Mouse (Mus musculus) R1 (cell line): ENCODE measurements around the gene Nsf.

Experiments used
- DNase-seq: peaks from one replicate; pipeline ENCODE4 v3.0.0-alpha.2; 2018; ENCODE audit warnings: low read depth, low spot score

Gene Nsf

DNA sequence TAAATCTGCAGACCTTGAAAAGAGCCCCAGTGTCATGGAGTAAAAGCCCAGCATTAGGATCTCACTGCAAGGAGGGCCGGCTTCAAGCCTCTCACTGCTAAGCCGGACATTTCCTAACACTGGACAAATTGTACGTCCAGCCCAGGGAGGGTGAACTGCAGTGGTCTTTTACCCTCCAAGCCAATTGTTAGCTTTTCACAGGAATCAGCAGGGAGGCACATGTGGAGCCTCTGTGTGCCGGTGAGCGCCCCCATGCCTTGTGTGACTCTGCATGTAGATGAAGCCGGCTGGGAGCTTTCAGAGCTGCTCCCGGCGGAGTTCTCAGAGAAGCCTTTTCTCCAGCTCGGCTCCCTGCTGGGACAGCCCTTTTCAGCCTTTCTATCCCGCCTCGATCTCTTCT, 113.0 kb downstream of the Nsf start:
- DNase-seq: peak; percentile 94

DNA sequence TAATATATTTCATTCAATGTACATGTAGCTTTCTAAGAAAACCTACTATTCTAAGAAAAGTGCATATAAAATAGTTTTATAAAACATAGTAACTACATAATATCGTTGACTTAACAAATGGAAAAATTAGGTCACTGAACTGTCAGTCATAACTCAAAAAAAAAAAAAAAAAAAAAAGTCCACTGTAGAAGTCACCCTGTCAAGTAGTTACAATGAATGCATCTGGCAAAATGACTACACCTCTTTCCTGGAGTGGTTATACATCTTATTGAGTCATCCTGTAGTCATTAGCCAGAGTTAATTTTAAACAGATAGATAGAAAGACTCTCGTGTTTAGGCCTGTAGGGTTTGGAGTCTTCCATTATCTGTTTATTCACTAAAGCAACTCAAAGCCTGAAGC, 114.9 kb downstream of the Nsf start:
- no peak for DNase-seq

DNA sequence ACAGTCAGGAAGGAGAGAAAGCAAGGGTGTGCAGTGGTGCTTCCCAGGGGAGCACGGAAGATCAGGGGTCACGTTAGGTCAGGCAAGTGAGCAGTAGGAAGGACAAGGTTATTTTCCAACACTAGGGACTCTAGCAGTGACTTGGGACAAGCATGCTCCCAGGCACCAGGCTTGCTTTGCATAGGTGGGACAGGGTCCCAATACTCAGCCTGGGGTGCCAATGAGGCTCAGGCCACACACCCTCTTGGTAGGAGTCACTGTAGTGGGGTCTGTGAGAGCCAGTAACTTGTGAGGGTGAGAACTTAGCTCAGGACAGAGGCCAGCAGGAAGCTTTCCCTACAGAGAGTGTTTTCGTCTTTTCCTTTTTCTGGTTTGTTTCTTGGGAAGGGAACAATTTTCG, 121.5 kb downstream of the Nsf start:
- DNase-seq: no peak

DNA sequence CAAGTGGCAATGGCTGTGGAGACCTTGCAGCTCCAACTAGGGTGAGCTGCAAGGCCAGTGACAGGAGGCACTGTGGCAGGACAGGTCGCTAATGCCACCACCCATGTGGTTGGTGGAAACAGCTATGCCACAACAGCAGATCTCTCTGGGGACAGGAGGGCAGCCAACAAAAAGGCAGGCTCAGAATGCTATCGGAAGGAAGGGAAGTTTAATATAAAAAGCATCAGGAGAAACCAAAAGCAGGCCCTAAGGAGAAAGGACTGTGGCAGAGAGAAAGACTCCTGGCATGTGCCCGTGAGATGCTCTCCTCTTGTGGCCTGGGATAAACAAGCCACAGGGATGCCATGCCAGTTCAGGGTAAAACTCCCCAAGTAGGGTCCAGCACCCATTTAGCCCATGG, 122.1 kb downstream of the Nsf start:
- DNase-seq: no peak

DNA sequence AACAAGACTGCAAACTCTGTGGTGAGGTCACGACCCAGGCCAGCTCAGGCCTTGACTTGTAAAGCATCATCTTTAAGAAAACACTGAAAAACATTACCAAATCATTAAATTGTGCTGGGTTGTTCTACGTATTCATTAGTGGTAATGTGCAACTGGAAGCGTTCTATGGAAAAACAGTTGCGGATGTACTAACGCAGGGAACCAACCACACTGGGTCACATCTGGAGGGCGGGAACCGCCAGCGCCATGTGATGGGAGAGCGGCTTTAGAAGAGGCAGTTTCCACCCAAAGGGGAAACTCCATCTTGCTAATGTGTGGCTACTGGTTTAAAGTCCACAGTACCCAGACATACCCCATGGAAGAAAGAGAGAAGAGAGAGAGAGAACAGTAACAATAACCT, 123.4 kb downstream of the Nsf start:
- DNase-seq: no peak

DNA sequence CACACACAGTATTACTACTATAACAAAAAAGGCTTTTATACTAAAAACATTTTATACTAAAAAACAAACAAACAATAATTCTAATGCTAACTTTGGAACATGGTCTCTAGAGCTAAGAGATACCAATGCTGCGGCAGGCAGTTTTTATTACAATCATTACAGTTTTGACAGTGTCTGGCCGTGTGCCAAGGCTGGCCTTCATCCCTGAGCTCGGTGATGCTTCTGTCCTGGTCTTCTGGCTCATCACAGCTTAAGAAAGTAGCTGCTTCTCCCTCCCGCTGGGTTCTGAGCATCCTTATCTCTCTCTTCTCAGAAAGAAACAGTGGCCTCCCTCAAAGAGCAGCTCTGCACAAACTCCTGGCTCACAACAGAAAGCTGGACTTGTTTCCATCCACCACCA, 123.9 kb downstream of the Nsf start:
- DNase-seq: no peak

DNA sequence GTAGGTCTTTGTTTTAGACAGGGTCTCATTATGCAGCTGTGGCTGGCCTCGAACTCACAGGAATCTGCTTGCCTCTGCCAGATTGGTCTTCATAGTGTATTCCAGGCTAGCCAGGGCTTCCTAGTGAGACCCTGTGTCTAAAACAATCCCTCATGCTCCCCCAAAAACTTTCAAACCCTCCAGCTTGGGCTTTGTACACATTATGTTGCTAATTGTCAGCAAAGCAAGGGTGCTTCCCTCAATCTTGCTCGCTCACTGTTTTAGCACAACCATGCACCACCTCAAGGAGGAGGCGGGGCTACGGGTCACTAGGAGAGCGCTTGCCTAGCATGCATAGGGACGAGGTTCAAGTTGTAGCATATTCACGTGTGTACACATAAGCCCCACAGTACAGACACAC, 125.0 kb downstream of the Nsf start:
- DNase-seq: peak; percentile 43

DNA sequence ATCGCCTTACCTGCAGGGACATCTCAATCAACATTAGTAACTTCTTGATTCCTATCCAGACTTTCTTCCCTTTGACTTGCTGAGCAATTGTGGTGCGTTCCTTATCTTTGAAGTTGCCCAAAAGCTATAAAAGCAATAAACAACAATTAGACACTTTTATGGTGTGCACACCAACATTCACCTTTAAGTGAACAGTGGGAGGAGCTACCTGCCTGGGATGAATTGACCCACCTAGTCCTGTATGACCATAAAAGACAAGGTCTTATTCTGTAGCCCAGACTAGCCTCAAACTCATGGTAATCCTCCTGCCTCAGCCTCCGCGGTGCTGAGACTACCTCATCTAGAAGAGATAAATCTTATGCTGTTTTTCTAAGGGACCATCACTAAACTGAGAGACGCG, 126.7 kb downstream of the Nsf start:
- no peak for DNase-seq

DNA sequence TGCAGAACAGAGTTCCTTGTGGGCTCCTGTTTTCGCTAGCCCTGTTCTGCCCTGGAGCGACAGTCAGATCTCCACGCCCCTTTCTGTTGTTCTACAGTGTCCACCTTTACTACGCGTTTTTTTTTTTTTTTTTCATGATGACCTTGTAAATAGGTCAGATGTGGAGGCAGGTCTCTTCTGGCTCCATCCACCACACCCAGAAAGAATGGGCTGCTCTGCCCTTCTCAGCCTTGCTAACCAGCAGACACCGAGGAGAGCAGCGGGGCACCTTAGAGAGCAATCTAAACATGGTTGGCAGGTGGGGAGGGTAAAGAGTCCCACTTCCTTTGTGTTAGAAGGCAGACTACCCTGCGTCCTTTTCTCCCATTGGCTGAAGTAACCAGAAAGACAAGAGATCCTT, 137.1 kb downstream of the Nsf start:
- peak; percentile 56 for DNase-seq

DNA sequence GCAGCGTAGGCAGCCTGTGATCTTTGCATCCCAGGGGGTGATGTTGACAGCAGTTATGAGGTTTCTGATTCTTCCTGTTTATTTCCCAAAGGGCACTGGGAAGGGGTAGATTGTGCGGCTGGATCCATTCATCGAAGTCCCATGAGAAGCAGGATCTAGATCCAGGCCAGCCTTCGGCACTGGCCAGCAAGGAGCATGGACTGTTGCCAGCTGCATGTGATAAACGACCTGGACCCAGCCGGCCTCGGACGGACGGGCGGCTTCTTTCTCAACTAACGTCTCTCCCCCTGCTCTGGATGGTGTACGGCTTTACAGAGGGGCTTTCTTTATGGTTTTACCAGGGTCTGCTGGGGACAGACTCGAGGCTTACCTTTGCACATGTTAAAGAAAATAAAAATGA, 137.9 kb downstream of the Nsf start:
- DNase-seq: no peak

DNA sequence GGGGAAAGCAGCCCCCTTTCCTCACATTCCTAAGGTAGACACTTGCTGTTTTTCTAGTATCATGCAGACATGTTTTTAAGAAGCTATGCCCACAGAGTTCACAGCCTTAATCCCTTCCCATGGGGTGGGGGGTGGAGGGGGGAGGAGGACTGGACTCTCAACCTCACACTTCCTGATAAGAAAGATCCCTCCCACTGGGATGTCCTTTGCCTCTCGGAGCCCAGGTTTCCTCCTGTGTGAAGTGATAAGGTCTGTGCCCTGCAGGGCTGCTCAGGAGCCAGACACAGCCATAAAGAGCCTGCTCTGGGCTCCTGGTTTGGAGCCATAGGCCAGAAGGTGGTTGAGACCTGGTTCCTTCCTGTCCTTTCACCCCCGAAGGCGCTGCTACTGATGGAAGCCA, 139.0 kb downstream of the Nsf start:
- no peak for DNase-seq

DNA sequence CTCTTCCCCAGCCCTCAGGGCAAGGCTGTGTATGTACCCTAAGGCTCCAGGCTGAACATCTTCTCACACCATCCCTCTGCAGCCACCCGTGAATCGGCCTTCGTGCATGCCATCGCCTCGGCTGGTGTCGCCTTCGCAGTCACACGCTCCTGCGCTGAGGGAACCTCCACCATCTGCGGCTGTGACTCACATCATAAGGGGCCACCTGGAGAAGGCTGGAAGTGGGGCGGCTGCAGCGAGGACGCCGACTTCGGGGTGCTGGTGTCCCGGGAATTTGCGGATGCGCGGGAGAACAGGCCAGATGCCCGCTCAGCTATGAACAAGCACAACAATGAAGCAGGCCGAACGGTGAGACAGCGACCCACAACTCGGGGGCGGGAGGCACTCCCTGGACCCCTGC, 142.6 kb downstream of the Nsf start:
- DNase-seq: no peak

DNA sequence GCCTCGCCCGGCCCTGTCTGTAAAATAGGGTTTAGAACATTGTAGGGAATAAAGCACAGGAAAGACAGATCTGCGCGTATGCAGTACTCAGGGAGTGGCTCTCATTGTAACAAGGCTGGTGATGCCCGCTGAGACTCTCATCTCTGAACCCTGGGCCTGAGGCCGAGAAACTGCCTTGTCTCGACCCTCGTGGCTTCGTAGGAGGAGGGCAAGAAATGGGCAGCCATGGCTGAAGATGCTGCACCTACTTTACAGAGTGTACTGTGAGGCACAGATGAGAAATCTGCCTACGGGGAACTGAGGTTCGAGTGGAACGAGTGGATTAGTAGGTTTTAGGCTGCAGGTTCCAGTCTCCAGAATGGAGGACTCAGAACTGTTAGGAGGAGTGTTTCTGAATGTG, 143.2 kb downstream of the Nsf start:
- DNase-seq: no peak

DNA sequence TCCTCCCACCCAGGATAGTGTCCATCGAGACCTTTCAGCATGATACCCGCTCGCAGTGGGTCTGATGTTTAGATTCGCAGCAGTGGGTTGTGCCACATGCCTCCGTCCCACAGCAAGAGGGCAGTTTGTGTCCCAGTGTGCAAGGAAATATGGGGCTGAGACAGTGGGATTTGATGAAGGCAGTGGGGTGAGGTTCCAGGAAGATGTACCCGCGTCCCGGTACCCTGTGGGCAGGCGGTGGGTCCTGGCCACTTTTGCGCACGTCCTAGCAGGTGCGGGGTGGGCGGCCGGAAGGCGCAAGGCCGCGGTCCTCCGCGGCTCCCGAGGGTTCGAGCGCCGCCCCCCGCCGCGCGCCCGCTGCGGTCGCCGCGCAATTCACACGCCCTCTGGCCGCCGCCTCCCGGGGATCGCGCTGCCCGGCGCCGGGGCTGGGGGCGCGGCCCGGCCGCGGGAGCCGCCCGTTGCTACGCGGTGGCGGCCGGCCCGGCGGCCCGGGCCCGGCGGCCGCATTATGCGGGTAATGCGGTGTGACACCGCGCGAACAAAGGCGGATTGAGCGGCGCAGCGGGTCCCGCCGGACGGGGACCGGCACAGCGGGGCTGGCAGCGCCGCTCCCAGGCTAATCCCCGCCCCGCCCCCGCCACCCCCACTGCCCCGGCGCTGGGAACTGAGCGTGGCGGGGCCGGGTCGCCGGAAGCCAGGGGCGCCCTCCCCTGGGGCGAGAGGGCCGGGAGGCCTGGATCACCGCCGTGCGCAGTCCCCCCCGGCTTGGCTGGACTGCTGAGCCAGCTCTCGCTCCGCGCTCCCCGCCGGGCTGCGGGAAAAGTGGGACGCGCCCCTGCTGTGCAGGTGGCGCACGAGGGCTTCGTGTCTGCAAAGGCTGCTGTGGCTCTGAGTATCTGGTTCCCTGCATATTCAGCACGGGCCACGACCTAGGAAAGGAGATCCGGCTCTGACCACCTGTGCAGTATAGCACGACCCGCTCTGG, 144.0 kb downstream of the Nsf start:
- DNase-seq: no peak

DNA sequence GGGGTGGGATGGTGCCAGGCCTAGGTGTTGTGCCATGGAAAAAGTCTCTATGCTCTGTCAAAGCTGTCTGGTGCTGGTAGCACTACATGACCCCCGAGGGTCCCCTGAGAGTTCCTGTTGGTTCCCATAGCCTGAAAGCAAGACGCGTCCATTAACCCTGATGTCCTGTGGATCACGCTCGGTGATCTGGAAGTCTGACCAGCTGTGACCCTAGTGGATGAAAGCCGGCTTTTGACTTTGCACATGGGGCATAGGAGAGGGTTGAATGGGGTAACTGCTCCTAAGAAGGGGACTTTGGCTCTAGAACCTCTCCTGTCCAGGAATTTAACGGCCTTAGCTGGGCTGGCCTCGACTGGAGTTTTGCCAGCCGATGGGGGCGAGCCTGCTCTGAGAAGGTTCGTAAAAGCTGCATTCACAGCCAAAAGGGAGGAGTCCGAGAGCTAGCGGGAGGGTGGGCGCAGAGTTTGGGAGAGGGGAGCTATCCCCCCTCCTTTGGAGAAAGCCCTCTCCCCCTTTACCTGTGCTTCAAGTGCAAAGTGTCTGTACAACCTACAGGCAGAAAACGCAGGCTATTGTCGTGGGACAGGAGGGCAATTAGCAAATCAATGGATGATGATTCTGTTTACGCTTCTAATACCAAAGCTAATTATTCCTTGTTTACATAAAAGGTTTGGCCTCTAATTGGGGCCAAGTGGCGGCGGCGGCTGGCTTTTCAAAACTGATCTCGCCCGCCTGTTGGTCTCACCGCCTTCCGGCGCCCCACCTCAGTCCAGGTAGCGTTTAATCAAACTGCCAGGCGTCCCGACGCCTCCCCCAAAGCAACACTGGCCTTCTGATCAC, 144.9 kb downstream of the Nsf start:
- peak; percentile 32 for DNase-seq

DNA sequence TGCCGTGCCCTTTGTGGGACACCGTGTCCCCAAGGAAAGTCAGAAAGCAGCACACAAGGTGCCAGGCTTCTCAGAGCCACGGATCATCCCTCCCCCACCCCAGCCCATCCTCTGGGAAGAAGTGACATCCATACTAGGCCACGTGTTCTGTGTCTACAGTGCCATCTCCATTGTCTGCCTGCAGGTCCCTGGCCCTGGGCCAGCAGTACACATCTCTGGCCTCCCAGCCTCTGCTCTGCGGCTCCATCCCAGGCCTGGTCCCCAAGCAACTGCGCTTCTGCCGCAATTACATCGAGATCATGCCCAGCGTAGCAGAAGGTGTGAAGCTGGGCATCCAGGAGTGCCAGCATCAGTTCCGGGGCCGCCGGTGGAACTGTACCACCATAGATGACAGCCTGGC, 145.9 kb downstream of the Nsf start:
- DNase-seq: no peak

DNA sequence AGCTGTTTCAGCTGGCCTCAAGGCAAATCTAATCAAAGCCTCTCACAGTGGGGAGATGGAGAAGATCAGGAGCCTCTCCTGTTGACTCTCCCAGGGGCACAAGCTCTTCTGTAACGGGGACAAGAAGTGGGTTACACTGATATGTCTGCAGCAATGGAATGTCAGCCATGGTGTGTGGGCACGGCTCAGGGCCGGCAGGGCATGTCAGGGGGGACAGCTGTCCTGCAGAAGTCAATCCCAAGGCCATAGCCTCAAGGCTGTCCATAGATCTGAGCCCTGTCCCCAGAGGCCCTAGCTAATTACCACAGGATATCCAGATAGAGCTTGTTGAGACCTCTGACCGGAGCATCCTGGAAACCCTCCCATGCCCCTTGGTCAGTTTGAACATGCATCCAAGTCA, 149.1 kb downstream of the Nsf start:
- DNase-seq: no peak

DNA sequence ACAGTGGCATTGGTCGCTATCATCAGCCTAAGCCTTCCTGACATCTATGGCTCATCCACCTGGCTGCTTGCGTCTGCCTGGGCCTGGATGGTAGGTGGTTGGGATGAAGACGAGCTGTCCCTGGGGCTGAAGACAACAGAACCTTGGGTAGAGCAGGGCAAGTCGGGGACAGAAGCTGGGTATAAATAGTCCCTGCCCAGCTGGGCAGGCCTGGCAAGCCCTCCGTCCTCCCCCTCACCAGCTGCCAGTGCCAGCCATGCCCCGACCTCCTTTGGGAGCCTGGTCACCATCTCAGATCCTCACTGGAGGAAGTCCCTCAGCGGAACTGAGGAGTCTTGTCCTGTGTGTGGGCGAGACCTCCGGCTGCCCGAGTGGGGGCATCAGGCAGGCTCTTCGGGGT, 149.7 kb downstream of the Nsf start:
- no peak for DNase-seq

DNA sequence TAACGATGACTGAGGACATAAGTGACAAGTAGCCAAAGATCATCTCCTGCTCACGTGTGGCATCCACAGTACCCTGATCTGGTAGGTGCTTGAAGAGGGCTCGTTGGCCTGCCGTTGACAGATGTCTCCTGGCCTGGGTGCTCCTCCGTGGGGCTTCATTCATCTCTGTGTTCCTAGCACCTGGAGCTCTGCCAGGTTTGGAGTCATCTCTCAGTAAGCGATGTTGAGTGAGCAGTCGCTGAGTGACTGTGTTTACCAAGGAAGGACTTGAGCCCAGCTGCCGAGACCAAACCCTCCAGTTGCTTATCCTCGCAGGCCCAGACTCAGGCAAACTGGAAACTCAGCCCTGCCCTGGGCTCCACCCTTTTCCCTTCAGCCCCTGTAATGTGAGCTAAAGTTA, 152.7 kb downstream of the Nsf start:
- no peak for DNase-seq

DNA sequence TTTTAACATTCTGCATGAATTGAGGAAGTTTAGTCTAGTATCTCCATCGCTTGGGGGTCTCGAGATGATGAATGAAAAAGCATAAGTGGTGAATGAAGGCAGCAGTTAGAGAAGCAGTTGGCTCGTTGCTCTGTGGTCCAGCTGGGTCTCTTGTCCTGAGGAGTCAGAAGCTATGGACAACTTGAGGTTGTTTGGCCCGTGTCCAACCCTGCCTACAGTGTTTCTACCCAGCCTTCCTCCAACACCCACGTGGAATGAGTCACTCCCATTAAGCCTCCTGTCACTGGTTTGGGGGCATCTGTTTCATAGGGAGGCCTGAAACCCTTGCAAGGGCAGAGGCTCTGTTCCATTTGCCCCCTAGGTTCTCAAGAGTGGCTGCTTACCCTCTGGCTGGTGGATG, 163.9 kb downstream of the Nsf start:
- no peak for DNase-seq

DNA sequence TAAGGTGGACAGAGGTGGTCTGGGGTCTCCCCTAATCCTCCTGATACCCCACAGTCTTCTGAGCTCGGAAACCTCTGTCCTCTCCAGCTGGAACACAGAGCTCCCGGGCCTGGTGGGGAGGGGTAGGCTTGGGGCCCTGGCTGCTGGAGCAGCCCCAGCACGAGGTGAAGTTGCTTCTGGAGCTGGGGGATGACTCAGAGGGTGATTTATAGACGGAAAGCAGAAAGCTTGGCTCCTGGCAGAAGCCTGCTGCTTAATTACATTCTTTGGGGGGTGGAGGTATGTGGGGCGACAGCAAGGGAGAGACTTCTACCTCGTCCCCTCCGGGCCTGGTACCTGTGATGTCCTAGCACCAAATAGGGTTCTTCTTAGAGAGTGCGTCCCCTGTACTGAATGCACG, 173.7 kb downstream of the Nsf start:
- no peak for DNase-seq

DNA sequence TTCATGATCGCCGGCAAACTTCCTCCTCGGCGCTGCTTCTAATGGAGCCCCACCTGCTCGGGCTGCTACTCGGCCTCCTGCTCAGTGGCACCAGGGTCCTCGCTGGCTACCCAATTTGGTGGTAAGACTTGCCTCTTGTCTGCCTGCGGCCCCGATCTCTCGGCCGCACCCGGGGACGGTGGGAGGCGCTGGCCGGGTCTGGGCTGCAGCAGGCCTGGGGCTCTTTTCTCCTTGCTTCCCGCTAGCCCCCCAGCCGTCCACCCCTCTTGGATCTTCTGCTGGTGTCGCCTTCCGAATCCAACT, 179.7 kb downstream of the Nsf start:
- DNase-seq: no peak
